Mouse (Mus musculus): ENCODE measurements around the gene Tmed1. TPM values are rescaled to one million over a fixed set of nuclear protein-coding genes. Genes with fewer than 3 reads are reported as not detected.

Gene Tmed1
- 47.0 TPM for polyA plus RNA-seq (2014; fragmentation: Illumina TruSeq; extraction: RNeasy Lipid Tissue Mini Kit (QIAGEN cat#74804); ENCODE audit: low read depth, low replicate concordance)

GRCm38 (mm10) chr9:21509772-21510688, at the start of gene Tmed1:
TSS of gene Tmed1 (minus strand) at chr9:21510252.

GRCm38 (mm10) chr9:21546789-21547074, 36.7 kb upstream of the Tmed1 start, which contains the start of gene Carm1:
TSS of gene Carm1 (plus strand) at chr9:21546894.

GRCm38 (mm10) chr9:21525937-21526633, 16.0 kb upstream of the Tmed1 start, which contains the start of gene AB124611:
TSS of gene AB124611 (plus strand) at chr9:21526176.

Other genes starting within 250 kb of the Tmed1 start
- gene Atg4d, start 245.0 kb downstream of the Tmed1 start, polyA plus RNA-seq (2014; fragmentation: Illumina TruSeq; extraction: RNeasy Lipid Tissue Mini Kit (QIAGEN cat#74804); ENCODE audit: low read depth, low replicate concordance): 51.7 TPM
- gene Kri1, start 222.3 kb downstream of the Tmed1 start, polyA plus RNA-seq (2014; fragmentation: Illumina TruSeq; extraction: RNeasy Lipid Tissue Mini Kit (QIAGEN cat#74804); ENCODE audit: low read depth, low replicate concordance): 22.2 TPM
- 21.9 TPM for gene Cdkn2d, start 218.8 kb downstream of the Tmed1 start, polyA plus RNA-seq (2014; fragmentation: Illumina TruSeq; extraction: RNeasy Lipid Tissue Mini Kit (QIAGEN cat#74804); ENCODE audit: low read depth, low replicate concordance)
- gene Ap1m2, start 197.9 kb downstream of the Tmed1 start, polyA plus RNA-seq (2014; fragmentation: Illumina TruSeq; extraction: RNeasy Lipid Tissue Mini Kit (QIAGEN cat#74804); ENCODE audit: low read depth, low replicate concordance): not detected
- gene Slc44a2, start 189.6 kb downstream of the Tmed1 start, polyA plus RNA-seq (2014; fragmentation: Illumina TruSeq; extraction: RNeasy Lipid Tissue Mini Kit (QIAGEN cat#74804); ENCODE audit: low read depth, low replicate concordance): 78.8 TPM
- gene Ilf3, start 142.4 kb downstream of the Tmed1 start, polyA plus RNA-seq (2014; fragmentation: Illumina TruSeq; extraction: RNeasy Lipid Tissue Mini Kit (QIAGEN cat#74804); ENCODE audit: low read depth, low replicate concordance): 26.8 TPM
- 12.9 TPM for gene Qtrt1, start 98.4 kb downstream of the Tmed1 start, polyA plus RNA-seq (2014; fragmentation: Illumina TruSeq; extraction: RNeasy Lipid Tissue Mini Kit (QIAGEN cat#74804); ENCODE audit: low read depth, low replicate concordance)
- 57.1 TPM for gene Dnm2, start 85.3 kb downstream of the Tmed1 start, polyA plus RNA-seq (2014; fragmentation: Illumina TruSeq; extraction: RNeasy Lipid Tissue Mini Kit (QIAGEN cat#74804); ENCODE audit: low read depth, low replicate concordance)
- 1.2 TPM for gene AB124611, start 15.9 kb upstream of the Tmed1 start, polyA plus RNA-seq (2014; fragmentation: Illumina TruSeq; extraction: RNeasy Lipid Tissue Mini Kit (QIAGEN cat#74804); ENCODE audit: low read depth, low replicate concordance)
- gene Carm1, start 36.6 kb upstream of the Tmed1 start, polyA plus RNA-seq (2014; fragmentation: Illumina TruSeq; extraction: RNeasy Lipid Tissue Mini Kit (QIAGEN cat#74804); ENCODE audit: low read depth, low replicate concordance): 49.9 TPM
- gene Timm29, start 82.5 kb upstream of the Tmed1 start, polyA plus RNA-seq (2014; fragmentation: Illumina TruSeq; extraction: RNeasy Lipid Tissue Mini Kit (QIAGEN cat#74804); ENCODE audit: low read depth, low replicate concordance): 53.5 TPM
- 6.8 TPM for gene Yipf2, start 82.6 kb upstream of the Tmed1 start, polyA plus RNA-seq (2014; fragmentation: Illumina TruSeq; extraction: RNeasy Lipid Tissue Mini Kit (QIAGEN cat#74804); ENCODE audit: low read depth, low replicate concordance)
- 29.6 TPM for gene Smarca4, start 105.9 kb upstream of the Tmed1 start, polyA plus RNA-seq (2014; fragmentation: Illumina TruSeq; extraction: RNeasy Lipid Tissue Mini Kit (QIAGEN cat#74804); ENCODE audit: low read depth, low replicate concordance)
- gene Ldlr, start 213.2 kb upstream of the Tmed1 start, polyA plus RNA-seq (2014; fragmentation: Illumina TruSeq; extraction: RNeasy Lipid Tissue Mini Kit (QIAGEN cat#74804); ENCODE audit: low read depth, low replicate concordance): 6.5 TPM